Mouse (Mus musculus) T-helper 1 cell (primary cell): ENCODE results near the gene Ptpn1.

Experiments used
- in situ Hi-C: fragments of 300-600 bp; cut with MboI, MseI; formaldehyde crosslinking; loops from one replicate; pipeline ENCODE4 v1.15.1; 2025; ENCODE audit warnings: high pct_unique_total_duplicates

Ptpn1 gene

DNA sequence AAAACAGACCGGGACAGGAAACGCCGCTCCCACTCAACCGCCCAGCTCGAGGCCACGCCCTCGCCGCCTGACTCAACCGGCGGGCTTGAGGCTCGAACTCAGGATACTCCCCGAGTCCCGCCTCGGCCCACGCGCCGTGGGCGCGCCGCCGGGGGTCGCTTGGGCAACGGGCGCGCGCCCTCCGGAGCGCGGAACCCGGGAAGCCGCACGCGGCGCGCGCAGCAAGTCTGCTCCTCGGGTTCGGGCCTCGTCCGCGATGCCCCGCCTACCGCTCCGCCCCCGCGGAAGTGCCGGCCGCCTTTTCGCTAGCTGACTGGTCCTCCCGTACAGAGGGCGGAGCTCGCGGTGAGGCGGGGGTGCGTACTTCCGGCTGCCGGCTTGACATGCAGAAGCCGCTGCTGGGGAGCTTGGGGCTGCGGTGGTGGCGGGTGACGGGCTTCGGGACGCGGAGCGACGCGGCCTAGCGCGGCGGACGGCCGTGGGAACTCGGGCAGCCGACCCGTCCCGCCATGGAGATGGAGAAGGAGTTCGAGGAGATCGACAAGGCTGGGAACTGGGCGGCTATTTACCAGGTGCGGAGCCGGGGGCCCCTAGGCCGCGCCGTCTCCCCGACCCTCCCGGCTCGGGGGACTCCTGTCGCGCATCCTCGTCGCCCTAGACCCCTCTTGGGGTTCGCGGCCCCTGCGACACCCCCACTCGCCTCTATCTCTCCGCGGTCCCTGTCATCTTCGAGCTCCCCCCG lies at the start of gene Ptpn1:
Gene Ptpn1, plus strand, starts transcription at position 73 of the 742 bp plus-strand sequence.
- in situ Hi-C loops: no loop called here

DNA sequence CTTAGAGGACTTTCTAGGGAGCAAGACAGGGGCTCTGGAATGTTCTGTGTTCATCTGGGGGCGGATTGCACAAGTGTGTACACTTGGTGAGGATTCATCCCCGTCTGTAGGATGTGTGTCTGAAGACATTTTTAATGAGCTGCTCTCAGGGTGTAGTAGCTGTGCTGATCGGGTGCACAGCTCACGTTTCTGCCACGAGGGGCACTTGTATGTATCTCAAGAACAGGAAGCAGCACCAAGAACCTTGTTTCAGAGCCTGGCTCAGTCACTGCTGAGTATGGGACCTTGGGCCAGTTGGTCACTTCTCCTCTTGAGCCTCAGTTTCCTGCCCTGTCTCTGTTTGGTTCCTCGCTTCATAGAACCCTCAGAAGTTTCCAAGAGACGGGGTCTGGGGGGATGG lies 45.4 kb upstream of the Ptpn1 start:
- in situ Hi-C loops: no loop called here

DNA sequence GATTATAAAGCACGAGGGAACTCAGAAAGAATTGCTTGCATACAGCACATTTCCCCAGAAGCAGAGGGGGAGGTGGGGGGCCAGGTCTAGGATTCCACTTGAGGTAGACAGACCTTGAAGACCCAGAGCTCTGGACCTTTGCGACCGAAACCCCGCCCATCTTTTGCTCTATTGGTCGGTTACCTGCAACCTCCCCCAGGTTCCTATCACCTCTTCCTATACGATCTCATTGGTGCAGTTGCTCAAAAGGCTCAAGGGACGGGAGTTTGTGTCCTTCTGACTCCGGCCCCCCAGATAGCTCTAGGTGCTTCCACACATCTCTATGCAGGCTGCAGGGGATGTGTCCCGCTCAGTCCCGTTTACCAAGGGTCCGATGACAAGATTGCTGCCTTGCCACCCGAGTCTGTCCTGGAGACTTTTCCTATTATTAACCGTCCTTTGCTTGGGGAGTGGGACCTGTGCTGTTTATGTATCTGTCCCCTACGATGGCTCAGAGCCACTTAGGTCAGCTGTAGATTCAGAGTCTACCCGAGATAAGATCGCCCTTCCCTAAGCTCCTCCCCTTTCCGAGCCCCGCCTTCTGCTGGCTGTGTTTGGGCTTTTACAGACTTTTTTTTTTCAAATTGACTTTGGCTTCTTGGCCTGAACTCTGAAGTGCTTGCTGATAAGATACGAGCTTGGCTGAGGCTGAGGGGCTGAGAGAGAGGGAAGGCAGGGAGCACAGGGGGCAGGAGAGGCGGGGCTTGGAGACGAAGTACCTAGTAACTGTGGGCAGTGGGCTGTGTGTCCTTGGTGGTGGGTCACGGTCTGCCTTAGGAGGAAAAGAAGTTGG lies 44.1 kb upstream of the Ptpn1 start:
- in situ Hi-C loops: no loop called here

DNA sequence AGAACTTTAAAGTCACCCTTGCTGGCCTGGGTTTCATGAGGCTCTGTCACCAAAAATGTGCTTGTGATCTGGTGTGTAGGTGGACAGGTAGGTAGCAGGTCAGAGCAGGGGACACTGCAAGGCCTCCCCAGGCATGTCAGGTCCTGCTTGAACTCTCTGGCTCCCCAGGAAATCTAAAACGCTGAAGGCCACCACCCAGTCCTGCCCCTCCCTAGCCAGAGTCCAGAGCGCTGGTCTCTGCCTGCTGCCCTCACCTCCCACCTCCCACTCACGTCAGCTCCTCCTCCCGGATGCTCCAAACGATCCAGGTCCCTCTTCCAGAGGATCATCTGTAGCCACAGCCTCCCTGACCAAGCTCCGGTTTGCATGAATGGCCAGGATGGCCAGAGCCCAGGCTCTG lies 43.0 kb upstream of the Ptpn1 start:
- in situ Hi-C loops: no loop called here

DNA sequence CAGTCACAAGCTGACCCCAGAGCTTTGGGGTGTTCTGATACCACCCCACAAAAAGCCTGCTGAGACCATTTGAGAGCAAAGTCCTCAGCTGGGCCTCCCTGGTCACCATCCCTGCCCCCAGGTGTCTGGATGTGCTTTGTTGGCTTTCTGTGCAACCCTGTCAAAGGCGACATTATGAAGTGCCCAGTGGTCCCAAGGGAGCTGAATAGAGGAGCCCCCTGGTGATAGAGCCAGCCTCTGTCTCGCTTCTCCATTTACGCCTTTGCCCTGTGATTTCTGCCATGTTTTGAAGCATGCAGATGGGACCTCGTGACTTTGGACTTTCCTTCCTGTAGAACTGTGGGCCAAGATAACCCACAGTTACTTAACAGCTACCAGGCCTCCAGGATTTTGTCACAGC lies 42.0 kb upstream of the Ptpn1 start:
- in situ Hi-C loops: no loop called here

DNA sequence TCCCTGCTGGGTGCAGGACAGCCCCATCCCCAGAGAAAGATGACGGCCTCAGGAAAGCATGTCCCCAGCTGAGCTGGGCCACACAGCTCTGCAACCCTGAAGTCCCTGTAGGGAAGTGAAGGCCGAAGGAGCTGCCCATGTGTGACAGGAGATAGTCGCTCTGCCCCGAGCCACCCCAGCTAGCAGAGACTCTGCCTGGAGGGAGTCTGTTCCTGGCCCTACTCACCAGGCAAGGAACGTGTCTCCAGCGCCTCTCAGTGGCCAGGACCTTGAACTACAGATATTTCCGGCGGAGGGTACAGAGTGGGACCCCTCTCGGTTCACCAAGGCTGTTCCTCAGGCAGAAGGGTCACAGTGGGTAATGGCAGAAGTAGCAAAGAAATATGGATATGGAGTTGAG lies 39.9 kb upstream of the Ptpn1 start:
- in situ Hi-C loops: no loop called here

DNA sequence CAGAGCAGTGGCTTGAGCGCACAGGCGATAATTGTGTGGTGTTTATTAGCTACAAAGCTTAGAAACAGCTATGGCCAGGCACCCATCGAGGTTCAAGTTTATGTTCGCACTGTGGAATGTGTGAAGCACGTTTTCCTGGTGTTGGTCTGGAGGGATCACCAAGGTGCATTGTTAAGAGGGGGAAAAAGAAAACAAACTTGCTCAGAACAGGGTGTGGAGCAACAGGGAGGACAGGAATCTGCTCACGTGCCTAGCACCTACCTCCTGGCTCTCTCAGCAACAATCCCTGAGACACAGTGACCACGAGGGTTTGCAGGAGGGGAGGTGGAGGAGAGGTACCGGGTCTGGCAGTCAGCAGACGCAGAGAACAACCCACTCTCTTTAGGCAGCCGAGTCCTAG lies 38.2 kb upstream of the Ptpn1 start:
- in situ Hi-C loops: no loop called here

DNA sequence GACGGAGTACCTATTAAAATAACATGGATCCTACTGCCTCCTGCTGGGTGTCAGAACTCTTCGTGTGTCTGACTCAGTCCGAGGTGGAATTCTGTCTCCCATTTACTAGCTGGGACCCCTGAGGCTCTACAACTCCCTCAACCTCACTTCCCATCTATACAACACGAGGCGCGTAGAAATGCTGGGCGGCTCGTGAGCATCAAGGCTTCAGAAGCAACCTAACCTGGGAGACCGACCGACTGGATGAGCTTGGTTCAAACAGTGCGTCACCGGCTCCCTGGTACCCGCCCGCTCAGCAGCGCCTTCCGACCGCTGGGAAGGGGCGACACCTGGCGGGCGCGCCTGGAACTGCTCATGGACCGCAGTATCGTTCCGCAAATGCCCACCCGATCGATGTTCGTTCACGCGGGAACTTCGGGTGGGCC lies 36.9 kb upstream of the Ptpn1 start:
- in situ Hi-C loops: loop anchor here (5.0 kb wide), 1 partner anchor 208 kb away; the partner anchor contains the start of genes Cebpb and Tmem189

DNA sequence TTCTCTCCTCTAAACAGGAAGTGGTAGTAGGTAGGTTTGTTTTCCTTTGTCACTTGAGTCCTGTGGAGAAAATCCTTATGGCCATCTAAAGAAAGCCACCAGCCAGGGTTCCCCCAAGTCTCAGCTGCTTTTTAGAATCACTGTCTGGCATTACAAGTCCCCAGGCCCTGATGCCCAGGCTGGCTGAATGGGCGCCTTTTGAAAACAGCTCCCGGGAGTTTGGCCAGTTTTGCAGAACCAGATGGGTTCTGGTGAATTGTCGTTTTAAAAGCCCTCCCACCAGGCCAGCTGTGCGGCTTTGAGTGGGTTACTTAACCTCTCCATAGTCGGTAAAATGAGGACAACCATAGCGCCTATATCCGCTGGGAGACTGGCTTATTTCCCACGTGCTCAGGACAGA lies 34.0 kb upstream of the Ptpn1 start:
- in situ Hi-C loops: loop anchor here (5.0 kb wide), 1 partner anchor 211 kb away; the partner anchor contains the start of genes Cebpb and Tmem189

DNA sequence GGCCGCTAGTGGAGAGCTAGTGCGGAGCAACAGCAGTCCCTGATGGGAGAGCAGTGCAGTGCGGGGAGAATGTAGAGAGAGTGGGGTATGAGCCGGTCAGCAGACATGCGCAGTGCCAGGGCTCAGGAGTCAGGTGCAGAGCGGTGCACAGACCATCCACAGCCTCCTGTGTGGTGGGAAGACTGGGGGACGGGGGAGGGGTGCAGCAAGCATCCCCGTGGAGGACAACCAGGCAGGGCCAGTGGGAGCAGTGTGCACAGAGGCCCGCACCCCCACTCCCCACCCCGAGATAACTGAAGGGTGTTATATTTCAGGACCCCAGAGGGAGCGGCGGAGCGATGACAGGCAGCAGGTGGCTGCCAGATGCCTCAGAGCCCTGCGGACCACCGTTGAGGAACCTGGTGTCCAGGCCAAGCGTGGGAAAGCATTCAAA lies 31.9 kb upstream of the Ptpn1 start:
- in situ Hi-C loops: loop anchor here (5.0 kb wide), 2 partner anchors 213 to 368 kb away; partner anchors contain the start of genes Cebpb and Tmem189

DNA sequence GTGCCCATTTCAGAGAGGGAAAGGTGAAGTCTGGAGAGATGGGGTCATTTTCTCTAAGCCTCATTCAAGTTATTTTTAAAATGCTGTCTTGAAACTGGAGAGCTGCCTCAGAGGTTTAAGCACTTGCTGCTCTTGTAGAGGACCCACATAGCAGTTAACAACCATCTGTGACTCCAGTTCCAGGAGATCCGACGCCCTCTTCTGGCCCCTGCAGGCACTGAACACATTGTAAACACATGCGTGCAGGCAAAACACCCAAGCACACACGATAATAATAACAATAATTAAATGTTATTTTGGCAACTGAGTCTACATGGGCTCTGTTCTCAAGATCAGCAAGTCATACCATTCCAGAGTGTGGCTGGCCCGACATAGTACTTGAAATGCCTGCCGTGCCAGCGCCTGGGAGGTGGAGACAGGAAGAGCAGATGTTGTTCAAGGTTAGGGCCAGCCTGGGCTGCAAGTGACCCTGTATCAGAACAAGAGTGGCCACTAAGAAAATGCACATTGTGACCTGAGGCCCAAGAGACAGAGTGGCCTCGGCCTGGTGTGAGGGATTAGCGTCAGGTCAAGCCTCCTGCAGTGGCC lies 29.6 kb upstream of the Ptpn1 start:
- in situ Hi-C loops: loop anchor here (5.0 kb wide), 1 partner anchor 370 kb away; no protein-coding TSS in a partner anchor

DNA sequence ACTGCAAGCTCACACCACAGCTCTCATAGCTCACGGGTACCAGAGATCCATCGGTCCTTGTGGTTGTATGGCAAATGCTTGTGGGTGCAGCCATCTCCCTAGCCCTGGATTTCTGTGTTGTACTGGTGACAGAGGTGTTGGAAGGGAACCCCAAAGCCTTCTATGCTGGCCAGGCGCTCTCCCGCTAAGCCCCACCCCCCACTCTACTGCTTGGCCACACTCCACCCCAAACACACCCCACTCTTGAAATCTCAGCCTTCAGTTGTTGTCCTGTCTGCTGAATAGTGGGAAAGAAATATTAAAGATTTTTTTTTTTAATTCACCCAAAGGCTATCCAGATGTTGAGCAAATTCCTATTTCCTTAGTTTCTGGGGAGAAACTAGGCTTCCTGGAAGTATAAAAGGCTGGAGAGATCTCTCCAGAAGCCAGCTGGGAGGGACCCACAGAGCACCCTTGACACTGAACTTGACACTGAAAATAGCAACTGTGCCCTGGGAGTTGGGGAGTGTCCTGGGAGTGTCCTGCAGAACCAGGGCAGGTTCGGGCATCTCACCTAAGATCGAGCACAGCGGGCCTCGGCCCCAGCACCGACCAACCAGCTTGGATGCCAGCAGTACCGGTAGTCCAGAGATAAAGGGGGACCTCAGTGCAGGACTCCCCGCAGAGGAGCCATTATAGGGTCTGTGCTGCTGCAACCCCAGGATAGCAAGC lies 28.5 kb upstream of the Ptpn1 start:
- in situ Hi-C loops: loop anchor here (5.0 kb wide), 1 partner anchor 371 kb away; no protein-coding TSS in a partner anchor

DNA sequence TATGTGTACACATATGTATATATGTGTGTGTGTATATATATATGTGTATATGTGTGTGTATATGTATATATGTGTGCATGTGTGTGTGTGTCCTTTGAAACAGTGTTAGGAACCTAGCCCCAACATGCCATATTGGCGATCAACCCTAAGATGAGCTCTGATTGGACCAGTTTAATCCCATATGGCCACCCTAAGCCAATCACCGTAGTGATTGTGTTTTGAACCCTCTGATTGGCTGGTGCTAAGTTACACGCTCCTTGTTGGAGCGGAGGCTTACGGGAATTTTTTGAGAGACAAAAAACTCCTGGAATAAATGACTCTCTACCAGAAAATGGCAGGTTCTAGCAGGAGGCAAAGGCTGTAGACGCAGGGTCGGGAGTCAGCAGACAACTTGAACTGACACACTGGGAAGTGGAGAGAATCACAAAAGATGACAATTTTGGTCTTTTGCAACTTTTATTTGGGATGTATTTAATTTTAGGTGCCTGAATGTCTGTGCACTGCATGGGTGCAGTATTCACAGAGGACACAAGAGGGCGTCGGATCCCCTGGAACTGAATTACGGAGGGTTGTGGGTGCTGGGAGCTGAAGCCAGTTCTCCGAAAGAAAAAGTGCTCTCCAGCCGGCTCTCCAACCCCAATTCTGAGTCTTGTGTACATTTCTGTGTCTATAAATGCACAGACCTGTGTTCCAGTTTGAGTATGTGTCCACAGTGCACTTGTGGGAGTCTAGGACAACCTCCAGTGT lies 27.1 kb upstream of the Ptpn1 start:
- in situ Hi-C loops: loop anchor here (5.0 kb wide), 1 partner anchor 372 kb away; no protein-coding TSS in a partner anchor

DNA sequence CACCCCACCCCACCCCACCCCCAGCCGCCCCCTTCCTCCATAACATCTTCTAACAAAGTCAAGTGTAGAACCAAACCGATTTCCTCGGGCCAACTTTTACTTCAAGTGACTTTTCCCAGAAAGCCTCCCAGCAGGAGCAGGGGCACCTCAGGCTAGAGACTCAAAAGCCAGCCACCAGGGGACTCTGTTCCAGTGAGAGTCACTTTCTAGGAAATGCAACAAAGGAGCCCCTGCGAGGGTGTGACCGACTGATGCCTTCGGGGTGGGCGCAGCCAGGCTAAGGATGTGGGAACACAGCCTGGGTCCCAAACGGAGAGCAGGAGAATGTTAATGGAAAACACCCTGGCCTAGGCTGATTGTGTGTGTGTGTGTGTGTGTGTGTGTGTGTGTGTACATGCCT lies 26.3 kb upstream of the Ptpn1 start:
- in situ Hi-C loops: no loop called here

DNA sequence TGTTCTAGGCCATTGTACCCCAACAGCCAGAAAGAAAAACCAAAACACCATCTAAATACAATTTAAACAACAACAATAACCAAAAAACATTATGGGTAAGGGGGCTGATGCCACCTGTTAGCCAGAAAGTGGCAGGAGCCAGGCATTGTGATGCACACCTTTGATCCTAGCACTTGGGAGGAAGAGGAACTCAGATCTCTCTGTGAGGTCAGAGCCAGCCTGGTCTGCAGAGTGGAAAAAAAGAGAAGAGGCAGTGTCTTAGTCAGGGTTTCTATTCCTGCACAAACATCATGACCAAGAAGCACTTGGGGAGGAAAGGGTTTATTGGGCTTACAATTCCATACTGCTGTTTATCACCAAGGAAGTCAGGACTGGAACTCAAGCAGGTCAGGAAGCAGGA lies 25.1 kb upstream of the Ptpn1 start:
- in situ Hi-C loops: no loop called here

DNA sequence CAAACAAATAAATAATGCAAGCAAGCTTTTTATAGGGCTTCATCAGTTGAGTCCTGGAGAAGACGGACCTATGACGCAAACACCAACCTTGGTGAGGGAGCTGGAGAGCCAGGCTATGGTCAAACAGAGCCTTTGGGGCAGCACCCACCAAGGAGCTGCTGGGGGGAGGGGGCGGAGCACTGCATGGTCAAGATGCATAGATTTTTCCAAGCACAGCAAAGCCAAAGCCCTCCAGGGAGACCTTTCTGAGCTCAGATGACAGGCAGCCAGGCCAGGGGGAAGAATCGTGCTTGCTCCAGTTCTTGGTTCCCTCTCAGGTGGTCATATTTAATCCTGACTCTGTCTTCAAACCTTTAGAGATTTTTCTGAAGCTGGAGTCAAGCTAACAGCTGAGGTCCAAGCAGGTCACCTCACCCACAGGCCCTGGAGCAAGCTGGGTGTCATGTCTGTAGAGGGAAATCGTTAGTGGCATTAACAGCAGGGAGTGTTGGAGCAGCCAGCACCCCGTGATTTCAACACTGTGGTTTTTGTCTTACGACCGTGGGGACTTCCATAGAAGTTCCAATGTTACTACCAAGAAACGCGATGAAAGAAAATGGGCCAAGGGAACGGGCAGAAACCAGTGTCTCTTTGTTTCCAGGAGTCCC lies 22.2 kb upstream of the Ptpn1 start:
- in situ Hi-C loops: no loop called here

DNA sequence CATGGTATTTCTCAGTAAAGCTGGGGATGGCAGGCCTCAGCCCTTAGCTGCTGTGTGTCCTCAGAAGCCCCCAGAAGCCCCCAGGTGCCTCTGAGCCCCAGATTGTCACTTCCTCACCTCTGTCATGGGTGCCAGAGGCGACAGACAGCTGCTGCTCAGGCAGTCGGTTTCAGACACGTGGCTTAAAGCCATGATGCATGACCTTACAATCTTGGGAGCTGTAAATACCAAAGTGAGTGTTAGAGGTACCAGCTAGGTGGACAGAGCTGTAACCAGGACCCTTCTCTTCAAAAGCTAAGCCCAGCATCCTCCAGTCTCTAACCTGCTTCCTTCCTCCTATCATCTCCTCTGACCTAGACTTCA lies 21.7 kb upstream of the Ptpn1 start:
- in situ Hi-C loops: no loop called here

DNA sequence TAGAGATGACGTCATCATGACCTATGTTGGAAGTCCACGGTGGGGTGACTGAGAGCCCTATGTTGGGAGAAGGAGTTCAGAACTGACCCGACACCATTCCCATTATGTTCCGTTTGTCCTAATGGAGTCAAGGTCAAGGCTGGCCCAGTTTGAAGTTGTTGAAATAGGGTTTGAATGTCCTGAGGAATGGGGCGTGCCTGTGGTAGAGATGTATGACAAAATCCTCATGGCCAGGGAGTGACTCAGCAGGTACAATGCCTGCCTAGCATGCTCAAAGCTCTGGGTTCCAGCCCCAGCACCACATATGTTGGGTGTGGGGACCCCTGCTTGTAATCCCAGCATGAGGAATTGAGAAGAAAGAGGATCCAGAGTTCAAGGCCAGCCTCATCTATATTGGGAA lies 20.3 kb upstream of the Ptpn1 start:
- in situ Hi-C loops: no loop called here

DNA sequence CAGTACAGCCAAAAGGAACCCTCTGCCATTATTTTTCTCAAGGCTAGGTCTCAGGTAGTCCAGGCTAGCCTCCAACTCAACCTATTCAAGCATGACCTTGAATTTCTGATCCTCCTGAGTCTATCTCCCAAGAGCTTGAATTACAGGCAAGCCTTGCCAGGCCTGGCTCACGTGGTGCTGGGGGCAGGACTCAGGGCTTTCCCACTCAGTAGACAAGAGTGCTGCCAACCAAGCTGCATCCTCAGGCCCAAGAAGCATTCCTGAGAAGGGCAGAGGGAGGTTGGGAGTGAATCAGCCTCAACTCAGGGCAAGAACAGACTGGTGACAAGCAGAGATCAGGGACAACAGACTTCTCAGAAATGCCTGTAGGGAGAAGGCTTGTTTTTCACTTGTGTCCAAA lies 12.8 kb upstream of the Ptpn1 start:
- in situ Hi-C loops: no loop called here

DNA sequence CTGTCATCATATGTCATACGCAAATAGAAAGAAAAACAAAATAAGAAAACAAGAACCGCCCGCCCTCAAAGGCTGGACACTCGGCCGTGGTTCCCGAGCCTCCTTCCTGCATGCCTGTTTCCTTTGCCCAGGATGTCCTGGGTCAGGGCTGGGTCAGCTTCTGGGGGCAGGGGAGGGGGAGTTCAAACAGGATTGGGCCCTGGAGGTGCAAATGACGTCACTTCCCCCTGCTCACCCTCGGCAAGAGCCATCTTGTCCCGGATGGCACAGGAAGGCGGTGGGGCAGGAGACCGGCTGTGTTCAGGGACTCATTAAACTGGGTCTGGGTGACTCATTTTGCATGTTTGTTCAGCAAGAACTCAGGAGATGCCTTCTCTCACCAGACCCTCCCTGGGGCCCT lies 11.8 kb upstream of the Ptpn1 start:
- in situ Hi-C loops: no loop called here
